Mouse (Mus musculus): ENCODE measurements around the gene Fmod.

GRCm38 (mm10) chr1:134096264-134096934 lies 59.3 kb downstream of the Fmod start:
- no peak for TF ChIP-seq CTCF (IDR thresholded peaks at IDR 0.05; ENCODE audit: borderline replicate concordance, control insufficient read depth, extremely low read depth, insufficient read depth, low read length, poor library complexity)
- no peak for TF ChIP-seq POLR2A (IDR thresholded peaks at IDR 0.05; ENCODE audit: control insufficient read depth, extremely low read depth, insufficient read depth, low read length, poor library complexity)

Data from thymus, adult 2 months (tissue).